Mouse (Mus musculus): ENCODE measurements around the gene Ercc2. TPM values are rescaled to one million over a fixed set of nuclear protein-coding genes. Genes with fewer than 3 reads are reported as not detected.

Ercc2 gene
- total and polyA plus RNA-seq, 3 experiments, result 14.8 to 36.0 (median 17.2) TPM

GRCm38 (mm10) chr7:19423083-19423482, 41.3 kb downstream of the Ercc2 start:
- TF ChIP-seq GATA2 (IDR thresholded peaks at IDR 0.05; ENCODE audit: borderline replicate concordance, low read depth, low read length), result no peak
- H3K9me3 ChIP-seq (replicated peaks), result no peaks in the 10 kb centered on the region
- no peak overlapping the region for H3K4me3 ChIP-seq (ENCODE audit: low read depth, low read length)
- H3K4me1 ChIP-seq (ENCODE audit: insufficient read depth, low read depth, low read length), result peaks cover 18% of the 10 kb centered on the region
- no peak for ATAC-seq (ENCODE audit: extremely low read depth, insufficient number of reproducible peaks, low FRiP score, poor library complexity, severe bottlenecking)
- peaks cover 29% of the 10 kb centered on the region for H3K36me3 ChIP-seq (replicated peaks)
- no peak for DNase-seq (ENCODE audit: low spot score)
- peaks cover 17% of the 10 kb centered on the region; the same call in 1 of the 2 replicates for H3K27me3 ChIP-seq (ENCODE audit: insufficient read depth, low read length)

- Histone ChIP-seq H3K4me3 (ENCODE audit: low read depth, low read length) (no peak overlapping the region), H3K4me1 (ENCODE audit: insufficient read depth, low read depth, low read length) (peaks cover 18% of the 10 kb centered on the region), H3K27me3 (ENCODE audit: insufficient read depth, low read length) (peaks cover 15% of the 10 kb centered on the region; the same call in 1 of the 2 replicates), H3K36me3 (replicated peaks) (peaks cover 38% of the 10 kb centered on the region), H3K9me3 (replicated peaks) (no peaks in the 10 kb centered on the region)
- no peak for TF ChIP-seq CTCF (IDR thresholded peaks at IDR 0.05; ENCODE audit: low read depth, low read length)
- TF ChIP-seq GATA2 (IDR thresholded peaks at IDR 0.05; ENCODE audit: borderline replicate concordance, low read depth, low read length), result no peak
- no peak for TF ChIP-seq GATA1 (IDR thresholded peaks at IDR 0.05; ENCODE audit: borderline replicate concordance, low read length)
- no peak for TF ChIP-seq POLR2AphosphoS5 (IDR thresholded peaks at IDR 0.05; ENCODE audit: insufficient replicate concordance, low read depth, low read length)
- TF ChIP-seq TAL1 (conservative IDR thresholded peaks at IDR 0.05; ENCODE audit: low read depth, low read length), result no peak
- no peak for ATAC-seq (ENCODE audit: extremely low read depth, insufficient number of reproducible peaks, low FRiP score, poor library complexity, severe bottlenecking)
- DNase-seq (ENCODE audit: low spot score), result no peak
Measured at GRCm38 (mm10) chr7:19424051-19424450, 42.2 kb downstream of the Ercc2 start.

GRCm38 (mm10) chr7:19426349-19426748, 44.5 kb downstream of the Ercc2 start:
- no peaks in the 10 kb centered on the region for H3K9me3 ChIP-seq (replicated peaks)
- no peaks in the 10 kb centered on the region for H3K27me3 ChIP-seq (ENCODE audit: insufficient read depth, low read length)
- TF ChIP-seq POLR2AphosphoS5 (IDR thresholded peaks at IDR 0.05; ENCODE audit: insufficient replicate concordance, low read depth, low read length) (no peak), TAL1 (conservative IDR thresholded peaks at IDR 0.05; ENCODE audit: low read depth, low read length) (no peak), CTCF (IDR thresholded peaks at IDR 0.05; ENCODE audit: low read depth, low read length) (no peak), GATA2 (IDR thresholded peaks at IDR 0.05; ENCODE audit: borderline replicate concordance, low read depth, low read length) (no peak), GATA1 (IDR thresholded peaks at IDR 0.05; ENCODE audit: borderline replicate concordance, low read length) (no peak)
- H3K4me3 ChIP-seq (ENCODE audit: low read depth, low read length), result no peak overlapping the region
- ATAC-seq (ENCODE audit: extremely low read depth, insufficient number of reproducible peaks, low FRiP score, poor library complexity, severe bottlenecking) (no peak), DNase-seq (ENCODE audit: low spot score) (no peak)
- peaks cover 60% of the 10 kb centered on the region for H3K36me3 ChIP-seq (replicated peaks)
- H3K4me1 ChIP-seq (ENCODE audit: insufficient read depth, low read depth, low read length), result peaks cover 6% of the 10 kb centered on the region

GRCm38 (mm10) chr7:19426888-19427287, 45.1 kb downstream of the Ercc2 start:
- H3K4me1 ChIP-seq (ENCODE audit: insufficient read depth, low read depth, low read length), result peaks cover 2% of the 10 kb centered on the region; the same call in 1 of the 2 replicates
- no peaks in the 10 kb centered on the region for H3K9me3 ChIP-seq (replicated peaks)
- no peak overlapping the region for H3K4me3 ChIP-seq (ENCODE audit: low read depth, low read length)
- H3K36me3 ChIP-seq (replicated peaks), result peaks cover 65% of the 10 kb centered on the region
- TF ChIP-seq CTCF (IDR thresholded peaks at IDR 0.05; ENCODE audit: low read depth, low read length), result no peak
- no peak for TF ChIP-seq GATA2 (IDR thresholded peaks at IDR 0.05; ENCODE audit: borderline replicate concordance, low read depth, low read length)
- TF ChIP-seq TAL1 (conservative IDR thresholded peaks at IDR 0.05; ENCODE audit: low read depth, low read length), result no peak
- TF ChIP-seq GATA1 (IDR thresholded peaks at IDR 0.05; ENCODE audit: borderline replicate concordance, low read length), result no peak
- no peak for TF ChIP-seq POLR2AphosphoS5 (IDR thresholded peaks at IDR 0.05; ENCODE audit: insufficient replicate concordance, low read depth, low read length)
- no peak for DNase-seq (ENCODE audit: low spot score)
- H3K27me3 ChIP-seq (ENCODE audit: insufficient read depth, low read length), result no peaks in the 10 kb centered on the region
- ATAC-seq (ENCODE audit: extremely low read depth, insufficient number of reproducible peaks, low FRiP score, poor library complexity, severe bottlenecking), result no peak

- TF ChIP-seq CTCF (IDR thresholded peaks at IDR 0.05; ENCODE audit: low read depth, low read length) (no peak), TAL1 (conservative IDR thresholded peaks at IDR 0.05; ENCODE audit: low read depth, low read length) (no peak), GATA2 (IDR thresholded peaks at IDR 0.05; ENCODE audit: borderline replicate concordance, low read depth, low read length) (no peak), POLR2AphosphoS5 (IDR thresholded peaks at IDR 0.05; ENCODE audit: insufficient replicate concordance, low read depth, low read length) (no peak), GATA1 (IDR thresholded peaks at IDR 0.05; ENCODE audit: borderline replicate concordance, low read length) (no peak)
- Histone ChIP-seq H3K9me3 (replicated peaks) (peaks cover 4% of the 10 kb centered on the region), H3K27me3 (ENCODE audit: insufficient read depth, low read length) (no peaks in the 10 kb centered on the region), H3K36me3 (replicated peaks) (peaks cover 77% of the 10 kb centered on the region), H3K4me3 (ENCODE audit: low read depth, low read length) (no peak overlapping the region), H3K4me1 (ENCODE audit: insufficient read depth, low read depth, low read length) (peaks cover 2% of the 10 kb centered on the region; the same call in 1 of the 2 replicates)
- DNase-seq (ENCODE audit: low spot score), result no peak
- no peak for ATAC-seq (ENCODE audit: extremely low read depth, insufficient number of reproducible peaks, low FRiP score, poor library complexity, severe bottlenecking)
Measured at GRCm38 (mm10) chr7:19427999-19428650, 46.3 kb downstream of the Ercc2 start.

- Histone ChIP-seq H3K36me3 (replicated peaks) (peaks cover 93% of the 10 kb centered on the region), H3K4me3 (ENCODE audit: low read depth, low read length) (no peak overlapping the region), H3K27me3 (ENCODE audit: insufficient read depth, low read length) (no peaks in the 10 kb centered on the region), H3K9me3 (replicated peaks) (peaks cover 4% of the 10 kb centered on the region), H3K4me1 (ENCODE audit: insufficient read depth, low read depth, low read length) (peaks cover 2% of the 10 kb centered on the region; the same call in 1 of the 2 replicates)
- no peak for TF ChIP-seq GATA1 (IDR thresholded peaks at IDR 0.05; ENCODE audit: borderline replicate concordance, low read length)
- no peak for DNase-seq (ENCODE audit: low spot score)
- no peak for ATAC-seq (ENCODE audit: extremely low read depth, insufficient number of reproducible peaks, low FRiP score, poor library complexity, severe bottlenecking)
Measured at GRCm38 (mm10) chr7:19429726-19430125, 47.9 kb downstream of the Ercc2 start.

Measured in G1E (cell line).